Mouse (Mus musculus) bone marrow, adult 2 months (tissue): ENCODE data around the gene Me1.

Experiments used
- CTCF ChIP-seq: fragments of 200-500 bp; IDR thresholded peaks from 2 replicates; pipeline ENCODE4 v1.5.1; 2011; ENCODE audit warnings: low read length, control low read depth; ENCODE audit not compliant: control insufficient read depth, insufficient read depth
- POLR2A ChIP-seq: fragments of 200-500 bp; IDR thresholded peaks from 2 replicates; pipeline ENCODE4 v1.6.1; 2011; ENCODE audit warnings: low read depth, mild to moderate bottlenecking, control low read depth, low read length, borderline replicate concordance; ENCODE audit not compliant: control insufficient read depth

DNA sequence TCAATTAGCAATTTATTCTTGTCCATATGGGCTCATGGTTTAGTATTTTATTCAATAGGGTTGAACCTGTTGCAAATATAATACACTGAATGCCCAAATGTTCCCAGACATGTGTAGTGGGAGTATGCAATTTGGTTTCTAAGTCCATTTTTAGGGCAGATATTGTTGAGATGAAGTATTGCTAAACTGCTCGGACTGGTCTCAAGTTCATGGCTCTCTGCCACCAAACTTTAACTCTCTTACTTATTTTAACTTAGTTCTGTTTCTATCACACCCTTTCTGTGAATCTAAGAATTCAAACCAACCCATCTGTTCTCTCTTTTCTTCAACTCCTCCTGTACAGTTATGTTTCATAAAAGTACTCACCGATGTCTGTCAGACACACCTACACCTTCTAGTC, 35.4 kb downstream of the Me1 start:
- no peak for TF ChIP-seq POLR2A
- TF ChIP-seq CTCF = no peak
